Mouse (Mus musculus): ENCODE measurements around the gene Psd.
A peak's percentile ranks its signal among the peaks of the same experiment; 100 is the strongest.

The Psd gene

GRCm38 (mm10) chr19:46321101-46321943 is 5.6 kb downstream of the Psd start:
- DNase-seq (ENCODE audit: low read depth, low spot score): no peak

GRCm38 (mm10) chr19:46320076-46320785 is 6.7 kb downstream of the Psd start:
- DNase-seq (ENCODE audit: low read depth, low spot score): no peak

GRCm38 (mm10) chr19:46318586-46319378 is 8.2 kb downstream of the Psd start:
- no peak for DNase-seq (ENCODE audit: low read depth, low spot score)

- DNase-seq (ENCODE audit: low read depth, low spot score): no peak
These were observed 8.9 kb downstream of the Psd start for GRCm38 (mm10) chr19:46318031-46318471.

GRCm38 (mm10) chr19:46317546-46317885 is 9.4 kb downstream of the Psd start:
- no peak for DNase-seq (ENCODE audit: low read depth, low spot score)

- DNase-seq (ENCODE audit: low read depth, low spot score): no peak
These were observed 10.0 kb downstream of the Psd start for GRCm38 (mm10) chr19:46316846-46317545.

GRCm38 (mm10) chr19:46315752-46316610 is 11.0 kb downstream of the Psd start:
- no peak for DNase-seq (ENCODE audit: low read depth, low spot score)

GRCm38 (mm10) chr19:46314872-46315742 is 11.8 kb downstream of the Psd start:
- no peak for DNase-seq (ENCODE audit: low read depth, low spot score)

GRCm38 (mm10) chr19:46314151-46314601 is 12.8 kb downstream of the Psd start:
- no peak for DNase-seq (ENCODE audit: low read depth, low spot score)

GRCm38 (mm10) chr19:46313591-46313990 is 13.4 kb downstream of the Psd start:
- DNase-seq (ENCODE audit: low read depth, low spot score): no peak

- no peak for DNase-seq (ENCODE audit: low read depth, low spot score)
These were observed 13.8 kb downstream of the Psd start for GRCm38 (mm10) chr19:46313116-46313515.

- DNase-seq (ENCODE audit: low read depth, low spot score): no peak
These were observed 14.4 kb downstream of the Psd start for GRCm38 (mm10) chr19:46312566-46312965.

GRCm38 (mm10) chr19:46311341-46311740 is 15.6 kb downstream of the Psd start:
- DNase-seq (ENCODE audit: low read depth, low spot score): no peak

- no peak for DNase-seq (ENCODE audit: low read depth, low spot score)
These were observed 16.6 kb downstream of the Psd start for GRCm38 (mm10) chr19:46310312-46310865.

- no peak for DNase-seq (ENCODE audit: low read depth, low spot score)
These were observed 17.2 kb downstream of the Psd start for GRCm38 (mm10) chr19:46309651-46310305.

GRCm38 (mm10) chr19:46308706-46309435 is 18.1 kb downstream of the Psd start:
- DNase-seq (ENCODE audit: low read depth, low spot score): peak; percentile 83

GRCm38 (mm10) chr19:46308303-46308702 is 18.7 kb downstream of the Psd start:
- DNase-seq (ENCODE audit: low read depth, low spot score): no peak

- DNase-seq (ENCODE audit: low read depth, low spot score): no peak
These were observed 19.2 kb downstream of the Psd start for GRCm38 (mm10) chr19:46307781-46308180.

Measured in retina, postnatal 7 days (tissue).